Mouse (Mus musculus) cortical plate, adult 2 months (tissue): ENCODE measurements around the gene Ttll11. TPM values are rescaled to one million over a fixed set of nuclear protein-coding genes. Genes with fewer than 3 reads are reported as not detected.

Source experiments
- H3K27ac ChIP-seq: fragments of 200-500 bp; 2 replicates; pipeline ENCODE4 v1.5.1; 2012; ENCODE audit warnings: low read length, control low read depth, inconsistent platforms; ENCODE audit not compliant: insufficient read depth
- H3K4me1 ChIP-seq: fragments of 200-500 bp; 2 replicates; pipeline ENCODE4 v1.6.1; 2011; ENCODE audit warnings: low read length; ENCODE audit not compliant: control insufficient read depth, insufficient read depth
- H3K4me3 ChIP-seq: fragments of 200-500 bp; 2 replicates; pipeline ENCODE4 v1.5.1; 2011; ENCODE audit warnings: mild to moderate bottlenecking, low read length, control low read depth; ENCODE audit not compliant: insufficient read depth
- CTCF ChIP-seq: fragments of 200-500 bp; IDR thresholded peaks from 2 replicates; pipeline ENCODE4 v1.5.1; 2011; ENCODE audit warnings: mild to moderate bottlenecking, control low read depth, low read length; ENCODE audit not compliant: insufficient read depth; ENCODE audit errors: extremely low read depth
- POLR2A ChIP-seq: fragments of 200-500 bp; IDR thresholded peaks from 2 replicates; pipeline ENCODE4 v1.6.1; 2011; ENCODE audit warnings: mild to moderate bottlenecking, low read length, control low read depth; ENCODE audit not compliant: insufficient read depth; ENCODE audit errors: extremely low read depth
- polyA plus RNA-seq: library from polyadenylated mRNA; depleted of rRNA; stranded (reverse); fragments of >200 nt; gene quantifications from 2 replicates; pipeline ENCODE4 v1.2.3, GENCODE M21; 2012; rRNA removed

Gene Ttll11
- 36.1 and 36.2 TPM in 2 replicates for polyA plus RNA-seq

- TF ChIP-seq POLR2A (peak; percentile 61; the same call in 1 of the 2 replicates), CTCF (no peak)
- Histone ChIP-seq H3K4me3 (peak within 1 kb of the TSS; percentile 64), H3K4me1 (peaks cover 2% of the 10 kb centered on the region), H3K27ac (peak within 1 kb of the TSS; percentile 75)
Observed at GRCm38 (mm10) chr2:35979644-35980021, at the start of gene Ttll11. Ttll11 (minus strand) TSS chr2:35979913.

- no peak overlapping the region for H3K27ac ChIP-seq
- H3K4me1 ChIP-seq = peaks cover 2% of the 10 kb centered on the region; the same call in 1 of the 2 replicates
- no peak for TF ChIP-seq CTCF
- no peak for TF ChIP-seq POLR2A
- no peak overlapping the region for H3K4me3 ChIP-seq
Observed at GRCm38 (mm10) chr2:36023291-36023690, 43.6 kb upstream of the Ttll11 start.

GRCm38 (mm10) chr2:36021385-36022159 is 41.9 kb upstream of the Ttll11 start:
- peaks cover 2% of the 10 kb centered on the region; the same call in 1 of the 2 replicates for H3K4me1 ChIP-seq
- H3K4me3 ChIP-seq = peak overlapping the region; percentile 22
- TF ChIP-seq CTCF (peak; percentile 76), POLR2A (no peak)
- no peak overlapping the region for H3K27ac ChIP-seq

- H3K27ac ChIP-seq = no peak overlapping the region
- no peak for TF ChIP-seq CTCF
- TF ChIP-seq POLR2A = no peak
- peaks cover 3% of the 10 kb centered on the region; the same call in 1 of the 2 replicates for H3K4me1 ChIP-seq
- no peak overlapping the region for H3K4me3 ChIP-seq
Observed at GRCm38 (mm10) chr2:36013010-36013409, 33.3 kb upstream of the Ttll11 start.

GRCm38 (mm10) chr2:36011331-36011825 is 31.7 kb upstream of the Ttll11 start:
- no peak overlapping the region for H3K27ac ChIP-seq
- peak overlapping the region; percentile 37 for H3K4me3 ChIP-seq
- TF ChIP-seq POLR2A (no peak), CTCF (no peak)
- peaks cover 3% of the 10 kb centered on the region; the same call in 1 of the 2 replicates for H3K4me1 ChIP-seq

- H3K4me3 ChIP-seq = no peak overlapping the region
- TF ChIP-seq CTCF (no peak), POLR2A (no peak)
- no peak overlapping the region for H3K27ac ChIP-seq
- H3K4me1 ChIP-seq = peaks cover 3% of the 10 kb centered on the region; the same call in 1 of the 2 replicates
Observed at GRCm38 (mm10) chr2:36010579-36010978, 30.9 kb upstream of the Ttll11 start.

- H3K27ac ChIP-seq = no peak overlapping the region
- no peak overlapping the region for H3K4me3 ChIP-seq
- TF ChIP-seq CTCF (peak; percentile 79), POLR2A (no peak)
- peaks cover 3% of the 10 kb centered on the region; the same call in 1 of the 2 replicates for H3K4me1 ChIP-seq
Observed at GRCm38 (mm10) chr2:36009386-36009785, 29.7 kb upstream of the Ttll11 start.

GRCm38 (mm10) chr2:36008071-36008470 is 28.4 kb upstream of the Ttll11 start:
- no peak overlapping the region for H3K27ac ChIP-seq
- TF ChIP-seq CTCF (peak; percentile 86), POLR2A (no peak)
- no peak overlapping the region for H3K4me3 ChIP-seq
- peaks cover 3% of the 10 kb centered on the region; the same call in 1 of the 2 replicates for H3K4me1 ChIP-seq

- no peak overlapping the region for H3K27ac ChIP-seq
- H3K4me1 ChIP-seq = no peaks in the 10 kb centered on the region
- no peak overlapping the region for H3K4me3 ChIP-seq
- TF ChIP-seq CTCF = no peak
- no peak for TF ChIP-seq POLR2A
Observed at GRCm38 (mm10) chr2:36002188-36002587, 22.5 kb upstream of the Ttll11 start.

GRCm38 (mm10) chr2:36000390-36000789 is 20.7 kb upstream of the Ttll11 start:
- TF ChIP-seq POLR2A (no peak), CTCF (no peak)
- no peaks in the 10 kb centered on the region for H3K4me1 ChIP-seq
- H3K4me3 ChIP-seq = no peak overlapping the region
- no peak overlapping the region for H3K27ac ChIP-seq
